Mouse (Mus musculus) forebrain, embryonic 16.5 days (tissue): ENCODE results near the gene Lcp1. TPM values are rescaled to one million over a fixed set of nuclear protein-coding genes. Genes with fewer than 3 reads are reported as not detected.

Experiments
- ATAC-seq: fragments of 200-750 bp; cut with Nextera tagmentation; 2 replicates; pipeline ENCODE4 v1.8.0; 2017; ENCODE audit warnings: mild to moderate bottlenecking, moderate library complexity
- H3K27ac ChIP-seq: fragments of 300-500 bp; sonication (generic); 2 replicates; pipeline ENCODE4 v1.5.1; 2014; ENCODE audit warnings: low read length, control low read depth
- H3K27me3 ChIP-seq: fragments of 300-500 bp; sonication (generic); replicated peaks from 2 replicates; pipeline ENCODE4 v1.6.1; 2014; ENCODE audit warnings: low read length; ENCODE audit not compliant: control insufficient read depth, insufficient read depth
- H3K36me3 ChIP-seq: fragments of 300-500 bp; sonication (generic); 2 replicates; pipeline ENCODE4 v1.6.1; 2014; ENCODE audit not compliant: control insufficient read depth, insufficient read depth
- H3K4me1 ChIP-seq: fragments of 300-500 bp; sonication (generic); replicated peaks from 2 replicates; pipeline ENCODE4 v1.6.1; 2014; ENCODE audit warnings: low read length; ENCODE audit not compliant: control insufficient read depth, insufficient read depth
- H3K4me2 ChIP-seq: fragments of 300-500 bp; sonication (generic); 2 replicates; pipeline ENCODE4 v1.6.1; 2014; ENCODE audit warnings: mild to moderate bottlenecking, low read length, control low read depth
- H3K4me3 ChIP-seq: fragments of 300-500 bp; sonication (generic); replicated peaks from 2 replicates; pipeline ENCODE4 v1.5.1; 2014; ENCODE audit warnings: mild to moderate bottlenecking, low read length, control low read depth
- H3K9ac ChIP-seq: fragments of 300-500 bp; sonication (generic); replicated peaks from 2 replicates; pipeline ENCODE4 v1.6.1; 2014; ENCODE audit warnings: low read depth, low read length, control low read depth
- H3K9me3 ChIP-seq: fragments of 300-500 bp; sonication (generic); 2 replicates; pipeline ENCODE4 v1.6.1; 2016; ENCODE audit warnings: low read length; ENCODE audit not compliant: control insufficient read depth
- WGBS: fragments of 180-500 bp; shearing (Covaris S2); extraction: QIAGEN DNeasy Blood & Tissue Kit; methylation state at CpG from one replicate; pipeline ENCODE4 v1.1.7; 2014; 5-methylcytosine and 5-hydroxymethylcytosine counted together
- polyA plus RNA-seq: library from polyadenylated mRNA; unstranded; fragments of >200 nt; fragmentation: Nextera tagmentation; extraction: Ambion mirVana; gene quantifications from 2 replicates; pipeline ENCODE4 v1.2.1, GENCODE M21; 2015

Gene Lcp1
- polyA plus RNA-seq, 1 experiment from 2014 or later, result 11.7 TPM

DNA sequence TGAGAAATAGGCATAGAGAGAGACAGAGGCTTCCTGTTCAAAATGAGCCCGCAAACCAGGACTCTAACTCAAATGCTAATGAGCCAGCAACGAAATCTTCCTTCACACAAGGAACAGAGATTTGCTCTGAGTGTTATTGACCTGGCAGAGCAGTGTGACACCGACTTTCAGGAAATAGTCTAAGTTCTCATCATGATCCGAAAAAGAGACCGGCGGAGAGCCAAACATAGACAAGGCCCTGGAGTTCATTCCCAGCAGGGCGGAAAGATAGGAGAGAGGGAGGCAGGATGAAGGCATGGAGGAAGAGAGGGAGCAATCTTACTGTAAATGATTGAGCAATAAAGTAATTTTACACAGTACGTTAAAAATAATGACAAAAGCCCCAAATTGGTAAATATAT, 106.2 kb downstream of the Lcp1 start:
- ATAC-seq, result no peak
- WGBS, result 33% methylated on average over 8 of the region's 8 CpGs
- H3K27ac ChIP-seq, result peak overlapping the region; percentile 82

DNA sequence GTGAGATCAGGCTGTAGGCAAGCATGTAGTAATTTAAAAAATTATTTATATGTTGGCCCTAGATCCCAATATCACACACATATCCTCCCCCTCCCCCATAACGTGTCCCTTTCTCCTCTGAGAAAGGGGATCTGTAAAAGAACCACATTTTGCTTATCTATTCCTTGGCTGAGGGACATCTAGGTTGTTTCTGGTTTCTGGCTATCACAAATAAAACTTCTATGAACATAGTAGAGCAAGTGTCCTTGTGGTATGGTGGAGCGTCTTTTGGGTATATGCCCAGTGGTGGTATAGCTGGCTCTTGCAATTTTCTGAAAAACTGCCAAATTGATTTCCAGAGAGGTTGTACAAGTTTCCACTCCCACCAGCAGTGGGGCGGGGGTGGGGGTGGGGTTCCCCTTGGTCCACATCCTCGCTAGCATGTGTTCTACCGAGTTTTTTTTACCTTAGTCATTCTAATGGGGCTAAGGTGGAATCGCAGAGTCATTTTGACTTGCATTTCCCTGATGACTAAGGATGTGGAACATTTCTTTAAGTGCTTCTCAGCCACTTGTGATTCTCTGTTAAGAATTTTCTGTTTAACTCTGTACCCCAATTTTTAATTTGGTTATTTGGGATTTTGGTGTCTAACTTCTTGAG, 107.3 kb downstream of the Lcp1 start:
- peaks cover 27% of the 10 kb centered on the region for H3K4me1 ChIP-seq
- no peak for ATAC-seq
- no peaks in the 10 kb centered on the region for H3K27me3 ChIP-seq
- no peaks in the 10 kb centered on the region for H3K36me3 ChIP-seq
- no peaks in the 10 kb centered on the region for H3K9me3 ChIP-seq
- no peak overlapping the region for H3K4me2 ChIP-seq
- no peak overlapping the region; the same call in 1 of the 2 replicates for H3K27ac ChIP-seq
- H3K9ac ChIP-seq, result no peak overlapping the region
- no peak overlapping the region for H3K4me3 ChIP-seq
- WGBS, result 67% methylated on average over 6 of the region's 6 CpGs

More for the DNA sequence above, 106.2 kb downstream of the Lcp1 start:
- Histone ChIP-seq H3K27me3 (no peaks in the 10 kb centered on the region), H3K36me3 (no peaks in the 10 kb centered on the region), H3K4me3 (no peak overlapping the region), H3K9ac (no peak overlapping the region), H3K4me2 (no peak overlapping the region), H3K4me1 (peaks cover 27% of the 10 kb centered on the region), H3K9me3 (no peaks in the 10 kb centered on the region)

DNA sequence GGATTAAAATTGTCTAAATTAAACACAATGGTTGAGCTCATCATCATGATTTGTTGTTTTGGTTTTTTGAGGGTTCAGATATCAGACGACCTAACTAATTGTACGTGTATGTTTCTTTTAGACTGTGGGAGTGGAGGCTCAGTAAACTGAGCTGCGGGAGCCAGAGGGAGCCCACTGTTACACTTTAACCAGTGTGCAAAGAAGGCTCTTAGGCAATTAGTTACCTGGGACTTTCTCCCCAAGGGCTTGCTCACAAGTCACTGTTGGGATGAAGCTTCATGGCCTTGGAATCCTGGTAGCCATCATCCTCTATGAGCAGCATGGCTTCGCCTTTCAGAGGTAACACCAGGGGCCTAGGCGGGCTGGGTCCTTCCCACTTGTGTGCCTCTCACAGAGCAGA, 111.2 kb downstream of the Lcp1 start, which contains the start of gene Cpb2:
Gene Cpb2, plus strand, starts transcription at position 201 of the 400 bp plus-strand sequence.
- ATAC-seq, result no peak
- 95% methylated on average over 5 of the region's 5 CpGs for WGBS

DNA sequence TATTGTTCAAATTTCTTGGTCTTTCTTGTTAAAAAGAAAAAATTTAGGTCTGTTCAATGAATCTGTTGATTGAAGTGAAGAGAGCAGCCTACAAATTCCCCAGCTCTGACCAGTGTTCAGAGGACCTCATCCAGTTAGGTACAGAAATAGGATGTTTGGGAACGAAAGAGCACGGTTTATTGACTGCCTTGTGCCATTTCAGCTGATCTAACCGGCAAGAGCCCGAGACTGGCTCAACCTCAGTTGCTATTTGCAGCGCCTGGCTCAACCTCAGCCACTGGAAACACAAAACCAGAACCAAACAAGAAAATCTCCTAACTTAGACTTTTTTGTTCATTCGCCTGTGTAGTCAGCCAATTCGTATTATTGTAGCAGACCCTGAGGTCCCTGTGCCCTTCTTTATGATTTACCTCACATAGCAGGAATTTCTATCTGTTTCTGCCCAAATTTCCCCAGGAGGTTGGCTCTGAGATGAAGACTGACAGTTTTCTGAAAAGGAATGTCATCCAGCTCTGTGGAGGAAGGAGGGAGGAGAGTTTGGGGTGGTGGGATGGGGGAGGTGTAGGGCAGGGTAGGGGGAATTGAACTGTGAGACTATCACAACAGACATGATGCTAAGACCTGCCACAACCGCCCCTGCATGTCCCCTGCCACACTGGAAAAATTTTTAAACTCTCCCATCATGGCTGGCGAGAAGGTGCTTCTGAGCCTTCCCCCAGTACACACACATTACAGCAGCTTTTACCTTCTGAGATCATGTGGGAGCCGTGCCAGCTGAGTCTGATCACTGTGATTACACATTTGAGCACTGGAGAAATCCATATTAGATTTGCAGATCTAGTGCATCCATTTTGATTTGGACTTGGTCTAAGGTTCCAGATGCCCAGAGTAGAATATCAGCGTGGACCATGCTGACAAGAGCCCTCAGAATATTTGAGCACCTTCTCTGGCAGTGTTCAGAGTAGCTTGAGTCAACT, 115.4 kb downstream of the Lcp1 start:
- ATAC-seq, result peak; percentile 75
- H3K27ac ChIP-seq, result no peak overlapping the region
- no peaks in the 10 kb centered on the region for H3K9me3 ChIP-seq
- H3K27me3 ChIP-seq, result no peaks in the 10 kb centered on the region
- no peaks in the 10 kb centered on the region for H3K36me3 ChIP-seq
- H3K9ac ChIP-seq, result no peak overlapping the region
- whole genome bisulfite sequencing, result 55% methylated on average over 11 of the region's 11 CpGs
- no peak overlapping the region for H3K4me3 ChIP-seq
- no peak overlapping the region for H3K4me2 ChIP-seq
- peaks cover 8% of the 10 kb centered on the region; the same call in 1 of the 2 replicates for H3K4me1 ChIP-seq

More for the DNA sequence above, 111.2 kb downstream of the Lcp1 start, which contains the start of gene Cpb2:
- no peak within 1 kb of the TSS for H3K27ac ChIP-seq
- no peak within 1 kb of the TSS for H3K4me3 ChIP-seq
- peaks cover 16% of the 10 kb centered on the region for H3K4me1 ChIP-seq
- no peaks in the 10 kb centered on the region for H3K27me3 ChIP-seq
- no peaks in the 10 kb centered on the region for H3K36me3 ChIP-seq
- H3K9me3 ChIP-seq, result no peaks in the 10 kb centered on the region
- H3K9ac ChIP-seq, result no peak within 1 kb of the TSS
- H3K4me2 ChIP-seq, result no peak within 1 kb of the TSS

DNA sequence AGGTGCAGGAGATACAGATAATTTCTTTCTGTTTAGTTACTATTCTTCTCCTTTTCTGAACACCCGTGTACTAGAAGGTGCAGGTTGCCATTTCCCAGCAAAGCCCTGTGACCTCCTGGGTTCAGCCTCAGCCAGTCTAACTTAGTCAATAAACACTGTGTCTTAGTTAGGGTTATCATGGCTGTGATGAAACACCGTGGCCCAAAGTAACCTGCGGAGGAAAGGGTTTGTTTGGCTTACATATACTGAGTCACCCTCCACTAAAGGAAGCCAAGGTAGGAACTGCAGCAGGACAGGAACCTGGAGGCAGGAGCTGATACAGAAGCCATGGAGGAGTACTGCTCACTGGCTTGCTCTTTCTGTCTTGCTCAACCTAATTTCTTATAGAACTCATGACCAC, 119.5 kb downstream of the Lcp1 start:
- Histone ChIP-seq H3K27ac (no peak overlapping the region), H3K4me3 (no peak overlapping the region), H3K9ac (no peak overlapping the region), H3K4me2 (no peak overlapping the region), H3K27me3 (no peaks in the 10 kb centered on the region), H3K36me3 (no peaks in the 10 kb centered on the region), H3K4me1 (peaks cover 3% of the 10 kb centered on the region; the same call in 1 of the 2 replicates), H3K9me3 (no peaks in the 10 kb centered on the region)
- ATAC-seq, result no peak
- 94% methylated on average over 3 of the region's 3 CpGs for WGBS

DNA sequence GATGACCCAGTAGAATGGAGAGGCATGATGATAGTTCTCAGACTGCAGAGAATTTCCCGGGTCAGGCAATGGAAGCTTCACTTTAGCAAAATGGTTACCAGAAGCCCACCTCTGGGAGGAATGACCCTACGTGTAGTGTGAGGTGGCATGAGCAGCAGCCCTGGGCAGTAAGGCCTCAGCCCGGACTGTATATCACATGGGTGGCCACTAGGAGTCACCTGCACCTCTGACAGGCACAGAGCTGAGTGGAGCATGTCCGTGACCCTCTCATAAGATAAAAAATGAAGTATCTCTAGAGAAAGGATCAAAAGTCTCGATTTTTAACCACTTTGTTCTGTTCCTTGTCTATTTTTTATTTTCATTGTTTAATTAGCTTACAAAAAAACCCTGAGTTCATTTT, 125.6 kb downstream of the Lcp1 start:
- H3K27me3 ChIP-seq, result no peaks in the 10 kb centered on the region
- H3K27ac ChIP-seq, result no peak overlapping the region
- no peak overlapping the region for H3K4me3 ChIP-seq
- no peak overlapping the region for H3K9ac ChIP-seq
- H3K36me3 ChIP-seq, result no peaks in the 10 kb centered on the region
- peaks cover 4% of the 10 kb centered on the region; the same call in 1 of the 2 replicates for H3K4me1 ChIP-seq
- 52% methylated on average over 5 of the region's 5 CpGs for WGBS
- no peak overlapping the region for H3K4me2 ChIP-seq
- no peaks in the 10 kb centered on the region for H3K9me3 ChIP-seq
- no peak for ATAC-seq

DNA sequence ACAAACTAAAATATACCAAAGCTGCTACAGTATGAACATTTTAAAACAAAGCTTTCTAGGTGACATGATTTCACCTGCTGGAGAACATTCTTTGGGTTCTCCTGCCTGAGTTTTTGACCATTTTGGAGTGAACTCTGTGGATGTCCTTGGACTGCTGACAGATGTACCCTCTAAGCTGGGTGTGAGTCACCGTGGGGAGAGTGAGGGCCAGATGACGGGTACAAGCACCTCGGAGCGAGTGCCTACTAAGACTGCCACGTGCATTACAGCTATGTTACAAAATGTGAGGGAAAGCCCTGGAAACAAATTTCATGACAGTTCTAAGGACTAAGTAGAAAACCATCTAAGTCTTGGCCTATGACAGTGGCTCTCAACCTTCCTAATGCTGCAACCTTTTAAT, 138.6 kb downstream of the Lcp1 start:
- no peak overlapping the region for H3K4me3 ChIP-seq
- H3K36me3 ChIP-seq, result no peaks in the 10 kb centered on the region
- WGBS, result 89% methylated on average over 5 of the region's 5 CpGs
- no peak overlapping the region for H3K9ac ChIP-seq
- no peak overlapping the region for H3K4me2 ChIP-seq
- H3K4me1 ChIP-seq, result no peaks in the 10 kb centered on the region
- peaks cover 4% of the 10 kb centered on the region; the same call in 1 of the 2 replicates for H3K9me3 ChIP-seq
- no peaks in the 10 kb centered on the region for H3K27me3 ChIP-seq
- H3K27ac ChIP-seq, result no peak overlapping the region
- ATAC-seq, result no peak

DNA sequence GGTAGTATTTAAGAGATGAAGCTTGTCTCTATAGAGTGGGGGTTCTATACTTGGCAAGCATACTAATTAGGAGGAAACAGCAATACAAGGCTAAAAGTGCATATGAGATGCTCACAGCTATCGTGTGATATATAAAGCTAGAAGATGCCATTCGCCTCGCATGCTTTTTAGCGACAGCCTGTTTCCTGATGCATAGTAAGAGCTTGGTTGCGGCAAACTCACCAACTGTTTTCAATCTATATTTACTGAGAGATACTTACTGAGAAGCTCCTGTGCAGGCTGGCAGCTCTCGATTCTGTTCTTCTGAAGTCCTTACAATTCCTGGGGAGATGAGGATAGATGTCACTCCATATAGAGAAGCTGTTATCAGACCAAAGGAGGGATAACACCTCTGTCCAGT, 148.8 kb downstream of the Lcp1 start:
- H3K27ac ChIP-seq, result peak overlapping the region; percentile 52
- peak overlapping the region; percentile 22 for H3K4me2 ChIP-seq
- no peak overlapping the region for H3K4me3 ChIP-seq
- no peaks in the 10 kb centered on the region for H3K36me3 ChIP-seq
- no peaks in the 10 kb centered on the region for H3K27me3 ChIP-seq
- WGBS, result 62% methylated on average over 6 of the region's 6 CpGs
- no peaks in the 10 kb centered on the region for H3K9me3 ChIP-seq
- H3K9ac ChIP-seq, result no peak overlapping the region
- peaks cover 17% of the 10 kb centered on the region for H3K4me1 ChIP-seq
- no peak for ATAC-seq

DNA sequence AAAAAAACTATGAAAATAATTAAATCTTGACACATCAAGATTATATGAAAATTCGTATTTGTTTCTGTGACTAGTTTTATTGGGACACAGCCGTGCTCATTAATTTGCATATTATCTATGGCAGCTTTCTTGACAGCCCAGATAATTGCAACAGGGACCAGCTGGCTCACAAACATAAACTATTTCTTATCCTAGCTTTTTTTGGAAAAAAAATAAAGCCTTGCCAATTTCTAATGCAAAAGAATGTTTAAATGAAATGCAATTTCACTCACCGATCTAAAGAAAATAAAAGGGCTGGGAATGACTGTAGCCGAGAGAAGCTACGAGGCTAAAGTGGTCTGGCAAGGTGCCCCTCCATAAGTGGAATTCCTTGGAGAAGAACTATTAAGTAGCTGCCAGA, 149.5 kb downstream of the Lcp1 start:
- H3K9me3 ChIP-seq, result no peaks in the 10 kb centered on the region
- H3K4me3 ChIP-seq, result no peak overlapping the region
- H3K27me3 ChIP-seq, result no peaks in the 10 kb centered on the region
- H3K36me3 ChIP-seq, result no peaks in the 10 kb centered on the region
- no peak overlapping the region for H3K4me2 ChIP-seq
- H3K27ac ChIP-seq, result peak overlapping the region; percentile 61
- H3K9ac ChIP-seq, result no peak overlapping the region
- H3K4me1 ChIP-seq, result peaks cover 21% of the 10 kb centered on the region
- ATAC-seq, result no peak
- 28% methylated on average over 5 of the region's 5 CpGs for WGBS
